Mouse (Mus musculus): ENCODE measurements at regions not wholly inside any gene's neighbourhood (a gene's known extent, or its start where the extent isn't known, plus 50 kb on each side); places are given as distances from the start of the nearest gene placed in this dataset.

DNA sequence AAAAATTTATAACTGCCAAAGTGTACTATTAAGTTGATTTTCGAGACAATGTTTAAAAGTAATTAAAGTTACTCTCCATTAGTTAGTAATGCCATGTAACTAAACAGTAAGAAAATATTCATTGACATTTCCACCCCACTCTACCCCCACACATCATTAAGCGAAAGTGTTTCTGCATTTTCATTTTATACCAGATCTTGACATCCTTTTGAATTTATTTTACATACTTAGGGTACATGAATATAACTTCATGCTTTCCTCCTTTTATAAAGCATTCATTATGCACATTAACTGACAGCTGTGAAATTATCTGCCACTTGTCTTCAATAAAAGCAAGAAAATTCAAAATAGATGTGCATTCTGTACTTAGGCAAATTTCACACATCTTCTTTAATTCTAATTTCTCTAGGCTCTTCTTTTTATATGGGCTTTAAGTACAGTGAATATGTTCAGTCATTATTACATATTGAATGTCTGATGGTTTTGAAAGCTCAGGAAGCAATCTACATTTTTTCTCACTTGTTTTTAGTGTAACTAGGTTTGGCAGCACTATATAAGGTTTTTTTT, 526.5 kb downstream of the Epha5 start:
- no peaks in the 10 kb centered on the region for H3K36me3 ChIP-seq (ENCODE audit: control insufficient read depth, insufficient read depth, low read length)
- no peaks in the 10 kb centered on the region for H3K9me3 ChIP-seq (ENCODE audit: control insufficient read depth, low read length)
- no peak overlapping the region for H3K4me2 ChIP-seq (replicated peaks; ENCODE audit: low read depth, low read length)
- WGBS, result 75% methylated on average over 2 of the region's 2 CpGs
- H3K9ac ChIP-seq (ENCODE audit: low read depth, low read length), result no peak overlapping the region
- no peaks in the 10 kb centered on the region for H3K27me3 ChIP-seq (ENCODE audit: control insufficient read depth, insufficient read depth, low read length)
- H3K27ac ChIP-seq (ENCODE audit: low read depth, low read length), result no peak overlapping the region
- H3K4me3 ChIP-seq (ENCODE audit: low read length), result no peak overlapping the region
- no peaks in the 10 kb centered on the region for H3K4me1 ChIP-seq (ENCODE audit: control insufficient read depth, insufficient read depth, low read length)
- no peak for ATAC-seq (ENCODE audit: low FRiP score, low TSS enrichment)

- Histone ChIP-seq H3K4me3 (ENCODE audit: low read length) (no peak overlapping the region), H3K9me3 (ENCODE audit: control insufficient read depth, low read length) (no peaks in the 10 kb centered on the region), H3K27me3 (ENCODE audit: control insufficient read depth, insufficient read depth, low read length) (no peaks in the 10 kb centered on the region), H3K4me1 (ENCODE audit: control insufficient read depth, insufficient read depth, low read length) (no peaks in the 10 kb centered on the region), H3K36me3 (ENCODE audit: control insufficient read depth, insufficient read depth, low read length) (no peaks in the 10 kb centered on the region), H3K4me2 (replicated peaks; ENCODE audit: low read depth, low read length) (no peak overlapping the region), H3K9ac (ENCODE audit: low read depth, low read length) (no peak overlapping the region), H3K27ac (ENCODE audit: low read depth, low read length) (no peak overlapping the region)
- 82% methylated on average over 1 of the region's 1 CpGs for WGBS
- no peak for ATAC-seq (ENCODE audit: low FRiP score, low TSS enrichment)
Observed at GRCm38 (mm10) chr5:83872052-83872451, 517.1 kb upstream of the Tecrl start.

DNA sequence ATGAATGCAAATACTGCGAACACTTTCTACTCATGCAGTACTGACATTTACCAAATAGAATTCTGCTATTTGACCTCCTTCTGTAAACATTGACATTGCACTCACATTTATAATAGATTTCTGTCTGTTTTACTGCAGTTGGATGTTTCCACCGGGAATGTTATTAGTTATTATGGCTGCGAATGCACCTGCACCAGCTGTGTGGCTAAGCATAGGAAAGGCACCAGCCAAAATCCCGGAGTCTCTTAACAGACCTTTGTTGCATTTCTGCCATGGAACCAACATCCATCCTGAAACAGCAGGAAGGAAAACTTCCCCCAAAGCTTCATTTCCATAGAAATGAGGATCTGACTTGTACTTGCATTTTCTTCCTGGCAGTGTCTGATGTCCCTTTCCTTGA, 513.4 kb upstream of the Tecrl start:
- H3K9ac ChIP-seq (ENCODE audit: low read depth, low read length), result no peak overlapping the region
- no peak overlapping the region for H3K27ac ChIP-seq (ENCODE audit: low read depth, low read length)
- H3K4me1 ChIP-seq (ENCODE audit: control insufficient read depth, insufficient read depth, low read length), result no peaks in the 10 kb centered on the region
- no peaks in the 10 kb centered on the region for H3K36me3 ChIP-seq (ENCODE audit: control insufficient read depth, insufficient read depth, low read length)
- no peak overlapping the region for H3K4me2 ChIP-seq (replicated peaks; ENCODE audit: low read depth, low read length)
- no peaks in the 10 kb centered on the region for H3K27me3 ChIP-seq (ENCODE audit: control insufficient read depth, insufficient read depth, low read length)
- ATAC-seq (ENCODE audit: low FRiP score, low TSS enrichment), result no peak
- H3K4me3 ChIP-seq (ENCODE audit: low read length), result no peak overlapping the region
- 86% methylated on average over 4 of the region's 4 CpGs for WGBS
- H3K9me3 ChIP-seq (ENCODE audit: control insufficient read depth, low read length), result no peaks in the 10 kb centered on the region

GRCm38 (mm10) chr5:83861674-83862073, 506.7 kb upstream of the Tecrl start:
- Histone ChIP-seq H3K27me3 (ENCODE audit: control insufficient read depth, insufficient read depth, low read length) (no peaks in the 10 kb centered on the region), H3K4me2 (replicated peaks; ENCODE audit: low read depth, low read length) (no peak overlapping the region), H3K9me3 (ENCODE audit: control insufficient read depth, low read length) (no peaks in the 10 kb centered on the region), H3K9ac (ENCODE audit: low read depth, low read length) (no peak overlapping the region), H3K36me3 (ENCODE audit: control insufficient read depth, insufficient read depth, low read length) (no peaks in the 10 kb centered on the region), H3K4me1 (ENCODE audit: control insufficient read depth, insufficient read depth, low read length) (no peaks in the 10 kb centered on the region), H3K4me3 (ENCODE audit: low read length) (no peak overlapping the region), H3K27ac (ENCODE audit: low read depth, low read length) (no peak overlapping the region)
- ATAC-seq (ENCODE audit: low FRiP score, low TSS enrichment), result peak; percentile 49; the same call in 1 of the 2 replicates

DNA sequence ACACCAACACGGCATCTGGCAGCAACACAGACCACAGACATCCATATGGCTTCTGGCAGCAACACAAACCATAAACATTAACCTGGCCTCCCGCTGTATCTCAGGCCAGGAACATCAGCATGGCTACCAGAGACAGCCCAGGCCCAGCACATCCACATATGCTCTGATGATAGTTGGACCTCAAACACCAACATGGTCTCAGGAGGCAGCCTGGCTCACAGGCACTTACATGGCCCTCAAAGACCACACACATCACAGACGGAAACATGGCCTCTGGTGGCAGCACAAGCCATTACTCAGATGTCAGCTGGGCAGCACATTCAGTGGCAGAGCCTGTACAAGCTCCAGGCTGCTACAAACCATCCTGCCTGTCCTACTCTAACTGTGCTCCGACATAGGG, 497.0 kb upstream of the Tecrl start:
- H3K27me3 ChIP-seq (ENCODE audit: control insufficient read depth, insufficient read depth, low read length), result no peaks in the 10 kb centered on the region
- no peaks in the 10 kb centered on the region for H3K4me1 ChIP-seq (ENCODE audit: control insufficient read depth, insufficient read depth, low read length)
- no peak overlapping the region for H3K9ac ChIP-seq (ENCODE audit: low read depth, low read length)
- H3K4me3 ChIP-seq (ENCODE audit: low read length), result no peak overlapping the region
- no peaks in the 10 kb centered on the region for H3K9me3 ChIP-seq (ENCODE audit: control insufficient read depth, low read length)
- H3K4me2 ChIP-seq (replicated peaks; ENCODE audit: low read depth, low read length), result no peak overlapping the region
- ATAC-seq (ENCODE audit: low FRiP score, low TSS enrichment), result no peak
- no peak overlapping the region for H3K27ac ChIP-seq (ENCODE audit: low read depth, low read length)
- 72% methylated on average over 4 of the region's 4 CpGs for WGBS
- H3K36me3 ChIP-seq (ENCODE audit: control insufficient read depth, insufficient read depth, low read length), result no peaks in the 10 kb centered on the region

DNA sequence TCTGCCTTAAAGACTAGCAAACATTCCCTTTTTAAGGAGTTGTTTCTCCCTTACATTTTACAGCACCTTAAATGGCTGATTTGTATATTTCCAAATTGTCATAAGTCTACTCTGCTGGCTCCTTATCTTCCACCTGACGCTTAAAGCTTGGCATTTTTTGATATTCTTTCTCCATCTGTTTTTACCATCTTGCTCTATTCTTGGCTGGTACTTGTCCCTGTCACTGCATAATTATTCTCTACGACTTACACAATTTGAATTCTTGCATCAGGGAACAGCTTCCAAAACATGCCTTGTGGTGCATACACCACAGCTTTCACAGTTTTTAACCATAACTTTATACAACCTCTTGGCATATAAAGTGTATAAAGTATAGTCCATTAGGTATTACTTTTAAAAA, 471.6 kb upstream of the Tecrl start:
- WGBS, result 89% methylated on average over 2 of the region's 2 CpGs
- H3K4me1 ChIP-seq (ENCODE audit: control insufficient read depth, insufficient read depth, low read length), result no peaks in the 10 kb centered on the region
- H3K4me2 ChIP-seq (replicated peaks; ENCODE audit: low read depth, low read length), result no peak overlapping the region
- no peaks in the 10 kb centered on the region for H3K36me3 ChIP-seq (ENCODE audit: control insufficient read depth, insufficient read depth, low read length)
- H3K9ac ChIP-seq (ENCODE audit: low read depth, low read length), result no peak overlapping the region
- H3K27ac ChIP-seq (ENCODE audit: low read depth, low read length), result no peak overlapping the region
- no peak overlapping the region for H3K4me3 ChIP-seq (ENCODE audit: low read length)
- H3K9me3 ChIP-seq (ENCODE audit: control insufficient read depth, low read length), result no peaks in the 10 kb centered on the region
- H3K27me3 ChIP-seq (ENCODE audit: control insufficient read depth, insufficient read depth, low read length), result no peaks in the 10 kb centered on the region
- no peak for ATAC-seq (ENCODE audit: low FRiP score, low TSS enrichment)

DNA sequence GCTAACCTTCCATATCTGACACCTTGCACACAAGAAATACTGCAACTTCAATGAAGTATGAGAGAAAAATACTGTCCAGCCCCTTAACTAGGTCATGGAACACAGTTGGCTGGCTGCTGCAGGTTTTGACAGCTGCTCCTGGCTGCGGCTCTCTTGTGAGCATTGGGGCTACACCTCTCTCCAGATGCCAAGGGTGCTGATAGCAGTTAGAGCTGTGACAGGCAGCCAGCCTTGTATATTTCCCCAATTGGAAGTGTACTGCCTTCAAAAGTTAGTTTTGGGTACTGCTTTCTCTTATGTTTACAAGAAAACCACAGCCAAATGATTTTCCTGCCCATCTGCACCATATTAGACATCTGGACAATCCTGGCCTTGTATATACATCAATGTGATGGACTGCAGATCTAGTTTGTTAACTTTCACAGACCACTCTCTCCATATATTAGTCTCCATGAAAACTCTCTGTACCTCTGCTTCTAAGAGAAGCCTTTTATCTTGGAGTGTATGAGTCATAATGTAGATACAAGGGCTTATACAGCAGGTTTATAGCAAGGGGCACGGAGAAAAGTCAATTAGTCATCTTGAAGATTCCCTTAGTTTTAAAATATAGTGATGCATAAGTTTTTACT, 470.0 kb upstream of the Tecrl start:
- H3K4me3 ChIP-seq (ENCODE audit: low read length), result no peak overlapping the region
- no peak overlapping the region for H3K4me2 ChIP-seq (replicated peaks; ENCODE audit: low read depth, low read length)
- no peaks in the 10 kb centered on the region for H3K4me1 ChIP-seq (ENCODE audit: control insufficient read depth, insufficient read depth, low read length)
- H3K27ac ChIP-seq (ENCODE audit: low read depth, low read length), result no peak overlapping the region
- no peaks in the 10 kb centered on the region for H3K27me3 ChIP-seq (ENCODE audit: control insufficient read depth, insufficient read depth, low read length)
- H3K36me3 ChIP-seq (ENCODE audit: control insufficient read depth, insufficient read depth, low read length), result no peaks in the 10 kb centered on the region
- WGBS, result 60% methylated on average over 2 of the region's 2 CpGs
- no peaks in the 10 kb centered on the region for H3K9me3 ChIP-seq (ENCODE audit: control insufficient read depth, low read length)
- no peak for ATAC-seq (ENCODE audit: low FRiP score, low TSS enrichment)
- no peak overlapping the region for H3K9ac ChIP-seq (ENCODE audit: low read depth, low read length)

DNA sequence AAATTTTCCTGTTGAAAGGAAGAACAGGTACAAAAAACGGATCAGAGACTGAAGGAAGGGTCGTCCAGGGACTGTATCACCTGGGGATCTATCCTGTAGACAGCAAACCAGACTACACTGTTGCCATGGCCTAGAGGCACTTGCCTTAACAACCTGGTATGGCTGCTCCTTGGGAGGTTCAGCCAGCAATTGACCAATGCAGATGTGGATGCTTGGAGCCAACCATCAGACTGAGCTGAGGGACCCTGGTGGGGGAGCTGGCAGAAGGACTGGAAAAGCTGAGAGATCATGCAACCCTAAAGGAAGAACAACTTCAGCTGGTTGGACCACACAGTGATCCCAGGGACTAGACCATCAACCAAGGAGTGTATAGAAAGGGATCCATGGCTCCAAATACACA, 456.3 kb upstream of the Tecrl start:
- H3K4me3 ChIP-seq (ENCODE audit: low read length), result no peak overlapping the region
- H3K27ac ChIP-seq (ENCODE audit: low read depth, low read length), result no peak overlapping the region
- ATAC-seq (ENCODE audit: low FRiP score, low TSS enrichment), result no peak
- no peak overlapping the region for H3K9ac ChIP-seq (ENCODE audit: low read depth, low read length)
- no peaks in the 10 kb centered on the region for H3K4me1 ChIP-seq (ENCODE audit: control insufficient read depth, insufficient read depth, low read length)
- H3K36me3 ChIP-seq (ENCODE audit: control insufficient read depth, insufficient read depth, low read length), result no peaks in the 10 kb centered on the region
- WGBS, result 78% methylated on average over 2 of the region's 2 CpGs
- no peaks in the 10 kb centered on the region for H3K27me3 ChIP-seq (ENCODE audit: control insufficient read depth, insufficient read depth, low read length)
- H3K4me2 ChIP-seq (replicated peaks; ENCODE audit: low read depth, low read length), result no peak overlapping the region
- no peaks in the 10 kb centered on the region for H3K9me3 ChIP-seq (ENCODE audit: control insufficient read depth, low read length)

DNA sequence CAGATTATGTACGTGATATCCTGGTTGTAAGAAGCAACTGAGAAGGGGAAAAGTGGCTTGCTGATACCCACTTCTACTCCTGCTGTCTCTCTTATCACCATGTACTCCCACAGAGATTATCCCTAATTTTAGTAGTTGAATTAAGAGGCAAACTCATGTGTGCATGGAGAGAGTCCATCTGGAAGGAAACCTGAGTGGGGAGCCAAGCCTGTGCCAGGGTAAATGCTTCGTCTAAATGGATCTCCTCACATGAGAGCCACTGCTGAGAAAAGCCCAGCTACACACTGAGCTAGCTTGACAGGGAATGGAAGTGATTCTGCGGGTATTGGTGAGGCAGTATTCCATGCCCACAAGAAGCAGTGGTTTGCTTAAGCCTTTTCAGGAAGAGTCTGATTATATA, 445.0 kb upstream of the Tecrl start:
- Histone ChIP-seq H3K9ac (ENCODE audit: low read depth, low read length) (no peak overlapping the region), H3K27ac (ENCODE audit: low read depth, low read length) (no peak overlapping the region), H3K4me1 (ENCODE audit: control insufficient read depth, insufficient read depth, low read length) (no peaks in the 10 kb centered on the region), H3K27me3 (ENCODE audit: control insufficient read depth, insufficient read depth, low read length) (no peaks in the 10 kb centered on the region), H3K4me2 (replicated peaks; ENCODE audit: low read depth, low read length) (no peak overlapping the region), H3K9me3 (ENCODE audit: control insufficient read depth, low read length) (no peaks in the 10 kb centered on the region), H3K4me3 (ENCODE audit: low read length) (no peak overlapping the region), H3K36me3 (ENCODE audit: control insufficient read depth, insufficient read depth, low read length) (no peaks in the 10 kb centered on the region)
- WGBS, result 80% methylated on average over 3 of the region's 3 CpGs
- no peak for ATAC-seq (ENCODE audit: low FRiP score, low TSS enrichment)

Data from kidney, embryonic 14.5 days (tissue).